ENCODE assay signal across 8 mouse cellular contexts in the genomic region with DNA sequence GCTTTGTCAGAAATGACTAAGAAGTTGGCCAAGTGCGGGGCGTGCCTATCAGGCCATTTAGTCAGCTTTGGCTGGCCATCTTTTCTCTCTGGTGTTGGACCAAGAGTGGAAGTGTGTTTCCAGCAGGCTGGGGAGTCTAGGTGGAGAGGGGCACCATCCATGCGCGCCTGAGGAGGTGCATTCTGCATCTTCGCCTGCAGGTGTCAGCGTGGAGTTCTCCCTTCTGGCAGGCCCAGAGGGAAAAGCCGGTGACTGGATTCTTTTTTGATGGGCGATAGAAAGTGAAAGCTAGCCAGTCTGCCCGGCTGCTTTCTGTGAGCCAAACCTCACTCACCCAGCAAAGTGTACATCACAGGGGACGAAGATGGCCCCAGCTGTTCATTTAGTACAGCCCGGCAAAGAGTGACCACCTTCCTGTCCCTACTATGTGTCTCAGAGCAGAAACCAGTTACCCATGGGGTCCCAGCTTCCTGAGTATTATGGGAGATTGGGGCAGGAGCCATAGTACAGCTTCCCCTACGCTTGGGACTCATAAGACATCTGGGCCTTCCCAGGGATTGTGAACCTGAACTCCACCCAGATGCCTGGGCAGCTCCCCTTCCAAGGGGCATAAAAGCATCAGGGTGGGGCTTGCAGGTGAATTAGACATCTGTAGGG.
A peak's percentile ranks its signal among the peaks of the same experiment; 100 is the strongest.
DNase-seq lines count a peak whose midpoint lies in the region; ATAC-seq and TF ChIP-seq lines count a peak whose summit lies in the region.

No protein-coding gene starts in this region.

- no peak overlapping the region for H3K9ac ChIP-seq in embryonic facial prominence, embryonic 13.5 days
- H3K9ac ChIP-seq in limb, embryonic 11.5 days (ENCODE audit: low read length): no peak overlapping the region
- no peak overlapping the region for H3K9ac ChIP-seq in midbrain, embryonic 12.5 days (replicated peaks)

- peaks cover 16% of the 10 kb centered on the region for H3K36me3 ChIP-seq in embryonic facial prominence, embryonic 13.5 days
- no peaks in the 10 kb centered on the region for H3K36me3 ChIP-seq in kidney, adult 2 months (ENCODE audit: control insufficient read depth, insufficient read depth, low read length)
- H3K36me3 ChIP-seq in limb, embryonic 11.5 days (ENCODE audit: control insufficient read depth, insufficient read depth, low read length): no peaks in the 10 kb centered on the region
- H3K36me3 ChIP-seq in midbrain, embryonic 12.5 days: peaks cover 4% of the 10 kb centered on the region; the same call in 1 of the 2 replicates

- H3K4me2 ChIP-seq in embryonic facial prominence, embryonic 13.5 days: peak overlapping the region; percentile 31
- H3K4me2 ChIP-seq in limb, embryonic 11.5 days (ENCODE audit: low read depth, severe bottlenecking): peak overlapping the region; percentile 32; the same call in 1 of the 2 replicates
- peak overlapping the region; percentile 33 for H3K4me2 ChIP-seq in midbrain, embryonic 12.5 days (replicated peaks)

- no peak for ATAC-seq in embryonic facial prominence, embryonic 13.5 days (ENCODE audit: insufficient number of reproducible peaks, insufficient read depth, low FRiP score, low TSS enrichment, low read depth)
- ATAC-seq in limb, embryonic 11.5 days (ENCODE audit: insufficient number of reproducible peaks, low FRiP score, low TSS enrichment, low read depth): peak; percentile 15; the same call in 1 of the 2 replicates
- peak; percentile 45; the same call in 1 of the 2 replicates for ATAC-seq in midbrain, embryonic 12.5 days (ENCODE audit: low FRiP score, low read depth)

- H3K4me1 ChIP-seq in embryonic facial prominence, embryonic 13.5 days: peaks cover 50% of the 10 kb centered on the region
- no peaks in the 10 kb centered on the region for H3K4me1 ChIP-seq in kidney, adult 2 months (ENCODE audit: control insufficient read depth, insufficient read depth, low read length)
- peaks cover 41% of the 10 kb centered on the region for H3K4me1 ChIP-seq in limb, embryonic 11.5 days (ENCODE audit: control insufficient read depth, insufficient read depth, low read length)
- peaks cover 67% of the 10 kb centered on the region for H3K4me1 ChIP-seq in midbrain, embryonic 12.5 days

- no peak overlapping the region; the same call in 1 of the 2 replicates for H3K27ac ChIP-seq in embryonic facial prominence, embryonic 13.5 days
- peak overlapping the region; percentile 32; the same call in 1 of the 2 replicates for H3K27ac ChIP-seq in kidney, adult 2 months (ENCODE audit: insufficient read depth, low read depth, low read length)
- no peak overlapping the region for H3K27ac ChIP-seq in limb, embryonic 11.5 days (replicated peaks; ENCODE audit: low read depth, low read length)
- 0 out of 2 replicates have a peak overlapping the region, but pooled peaks have one; percentile 46 for H3K27ac ChIP-seq in midbrain, embryonic 12.5 days (replicated peaks)

- H3K4me3 ChIP-seq in embryonic facial prominence, embryonic 13.5 days: no peak overlapping the region
- H3K4me3 ChIP-seq in kidney, adult 2 months (ENCODE audit: insufficient read depth, low read depth, low read length): peak overlapping the region; percentile 41
- no peak overlapping the region for H3K4me3 ChIP-seq in limb, embryonic 11.5 days (ENCODE audit: low read depth, low read length)
- no peak overlapping the region for H3K4me3 ChIP-seq in midbrain, embryonic 12.5 days

- TF ChIP-seq POLR2A in kidney, adult 2 months (IDR thresholded peaks at IDR 0.05; ENCODE audit: low read depth, low read length): no peak

- H3K27me3 ChIP-seq in embryonic facial prominence, embryonic 13.5 days: no peaks in the 10 kb centered on the region
- H3K27me3 ChIP-seq in kidney, adult 2 months (replicated peaks; ENCODE audit: control insufficient read depth, insufficient read depth, low read length): no peaks in the 10 kb centered on the region
- H3K27me3 ChIP-seq in limb, embryonic 11.5 days (ENCODE audit: control insufficient read depth, insufficient read depth, low read length): no peaks in the 10 kb centered on the region
- H3K27me3 ChIP-seq in midbrain, embryonic 12.5 days: peaks cover 7% of the 10 kb centered on the region

- no peaks in the 10 kb centered on the region for H3K9me3 ChIP-seq in embryonic facial prominence, embryonic 13.5 days
- no peaks in the 10 kb centered on the region for H3K9me3 ChIP-seq in limb, embryonic 11.5 days (ENCODE audit: control insufficient read depth, low read length)
- no peaks in the 10 kb centered on the region for H3K9me3 ChIP-seq in midbrain, embryonic 12.5 days

- 29% methylated on average over 12 of the region's 12 CpGs for WGBS in embryonic facial prominence, embryonic 13.5 days
- 23% methylated on average over 12 of the region's 12 CpGs for WGBS in kidney, adult 2 months
- 25% methylated on average over 12 of the region's 12 CpGs for WGBS in limb, embryonic 11.5 days
- WGBS in midbrain, embryonic 12.5 days: 20% methylated on average over 12 of the region's 12 CpGs

- peak; percentile 80 for DNase-seq in adrenal gland, postnatal 25 days
- DNase-seq in heart, adult 8-10 months (ENCODE audit: low spot score): peak; percentile 83
- DNase-seq in kidney, adult 2 months: peak; percentile 85
- DNase-seq in limb, embryonic 11.5 days (ENCODE audit: low spot score): peak; percentile 86
- peak; percentile 77 for DNase-seq in right cerebral cortex, postnatal 4 days
- peak; percentile 57 for DNase-seq in yolk sac, embryonic 10.5 days (ENCODE audit: low spot score)

- TF ChIP-seq CTCF in kidney, adult 2 months (conservative IDR thresholded peaks at IDR 0.05; ENCODE audit: insufficient read depth, insufficient read length, low read depth, low read length): peak; percentile 85

Comparison
In these comparisons a context has a peak if more than half of its experiments do, and no peak if none do; other contexts are left out.
1. H3K27ac ChIP-seq: peak in kidney, adult 2 months (single experiment) and midbrain, embryonic 12.5 days (single experiment); none in embryonic facial prominence, embryonic 13.5 days (single experiment) and limb, embryonic 11.5 days (single experiment).
2. Peak in every context shown above with its lines, with median percentiles within 50 percentile points of each other: DNase-seq and H3K4me2 ChIP-seq.